Mouse (Mus musculus) forebrain, embryonic 15.5 days (tissue): Measurements from ENCODE around the gene Fam173a. TPM values are rescaled to one million over a fixed set of nuclear protein-coding genes. Genes with fewer than 3 reads are reported as not detected.

Experiments
- ATAC-seq: fragments of 200-750 bp; cut with Nextera tagmentation; replicated peaks from 2 replicates; pipeline ENCODE4 v1.8.0; 2017; ENCODE audit warnings: mild to moderate bottlenecking, moderate TSS enrichment, moderate library complexity
- H3K27ac ChIP-seq: fragments of 300-500 bp; sonication (generic); replicated peaks from 2 replicates; pipeline ENCODE4 v1.5.1; 2015; ENCODE audit warnings: mild to moderate bottlenecking, inconsistent platforms
- H3K27me3 ChIP-seq: fragments of 300-500 bp; sonication (generic); 2 replicates; pipeline ENCODE4 v1.6.1; 2015; ENCODE audit warnings: inconsistent platforms
- H3K36me3 ChIP-seq: fragments of 300-500 bp; sonication (generic); 2 replicates; pipeline ENCODE4 v1.6.1; 2015; ENCODE audit warnings: mild to moderate bottlenecking, inconsistent platforms
- H3K4me1 ChIP-seq: fragments of 300-500 bp; sonication (generic); 2 replicates; pipeline ENCODE4 v1.6.1; 2015; ENCODE audit warnings: inconsistent platforms
- H3K4me2 ChIP-seq: fragments of 300-500 bp; sonication (generic); replicated peaks from 2 replicates; pipeline ENCODE4 v1.6.1; 2015; ENCODE audit warnings: mild to moderate bottlenecking, inconsistent platforms
- H3K4me3 ChIP-seq: fragments of 300-500 bp; sonication (generic); 2 replicates; pipeline ENCODE4 v1.5.1; 2015; ENCODE audit warnings: mild to moderate bottlenecking, inconsistent platforms
- H3K9ac ChIP-seq: fragments of 300-500 bp; sonication (generic); replicated peaks from 2 replicates; pipeline ENCODE4 v1.6.1; 2015; ENCODE audit warnings: mild to moderate bottlenecking, inconsistent platforms
- H3K9me3 ChIP-seq: fragments of 300-500 bp; sonication (generic); 2 replicates; pipeline ENCODE4 v1.6.1; 2016; ENCODE audit warnings: inconsistent platforms
- WGBS: fragments of 180-500 bp; shearing (Covaris S2); methylation state at CpG from one replicate; pipeline ENCODE4 v1.1.7; 2015; ENCODE audit warnings: mixed read lengths; 5-methylcytosine and 5-hydroxymethylcytosine counted together
- polyA plus RNA-seq: library from polyadenylated mRNA; unstranded; fragments of >200 nt; fragmentation: Nextera tagmentation; extraction: Ambion mirVana; gene quantifications from 2 replicates; pipeline ENCODE4 v1.2.1, GENCODE M21; 2015

Gene Fam173a
- polyA plus RNA-seq, 1 experiment from 2014 or later = 71.4 TPM

DNA sequence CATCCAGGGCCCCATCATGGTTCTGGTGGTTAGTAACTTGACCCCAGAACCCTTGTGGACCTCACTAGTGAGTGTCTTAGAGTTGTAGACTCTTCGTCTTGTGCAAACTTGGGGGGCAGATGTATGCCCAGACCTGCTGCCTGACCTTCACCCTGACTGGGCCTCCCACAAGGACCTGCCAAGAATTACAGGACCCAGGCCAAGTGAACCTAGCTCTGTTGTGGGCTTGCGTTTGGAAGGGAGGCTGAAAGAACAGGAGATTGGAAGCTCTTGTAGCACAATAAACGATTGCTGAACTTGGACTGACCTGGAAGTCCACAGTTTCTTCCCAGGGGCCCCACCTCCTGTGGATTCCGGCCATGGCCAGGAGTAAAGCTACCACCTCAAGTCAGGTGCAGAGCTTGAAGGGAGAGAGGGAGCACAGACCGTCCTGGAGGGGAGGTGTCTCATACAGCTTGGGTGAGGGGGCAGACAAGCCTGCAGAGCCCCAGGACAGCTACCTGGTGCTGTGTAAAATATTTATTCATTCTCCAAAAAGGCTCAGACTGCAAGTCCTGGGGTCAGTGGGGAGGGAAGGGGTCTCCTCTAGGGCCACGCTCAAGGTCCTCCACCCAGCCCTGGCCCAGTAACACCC is 41.4 kb upstream of the Fam173a start:
- Histone ChIP-seq H3K4me1 (peaks cover 81% of the 10 kb centered on the region), H3K36me3 (peaks cover 25% of the 10 kb centered on the region), H3K27ac (peak overlapping the region; percentile 93), H3K4me2 (peak overlapping the region; percentile 87), H3K9ac (peak overlapping the region; percentile 68), H3K9me3 (no peaks in the 10 kb centered on the region), H3K27me3 (no peaks in the 10 kb centered on the region), H3K4me3 (peak overlapping the region; percentile 55)
- no peak for ATAC-seq
- WGBS = 53% methylated on average over 6 of the region's 6 CpGs

DNA sequence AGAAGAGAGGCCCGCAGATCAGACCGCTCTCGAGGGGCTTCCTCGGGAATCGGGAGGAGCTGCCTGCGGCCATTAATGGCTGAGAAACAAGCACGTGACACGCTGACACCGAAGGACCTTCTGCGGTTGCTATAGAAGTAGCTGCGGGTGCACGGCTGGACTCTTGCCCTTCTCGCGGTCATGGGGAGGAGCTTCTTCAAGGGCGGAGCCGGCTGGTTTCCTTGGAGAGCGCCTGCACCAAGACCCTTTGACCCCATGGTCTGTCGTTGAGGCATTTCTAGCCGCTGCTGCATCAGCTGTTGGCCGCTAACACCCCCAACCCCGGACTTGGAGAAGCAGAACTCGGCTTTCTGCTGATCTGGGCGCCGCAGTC is 40.6 kb upstream of the Fam173a start, which contains the start of gene Stub1:
Stub1 (minus strand) TSS at position 114 of the 373 bp plus-strand sequence.
- H3K27me3 ChIP-seq = no peaks in the 10 kb centered on the region
- peak within 1 kb of the TSS; percentile 93 for H3K27ac ChIP-seq
- under 1% methylated on average over 24 of the region's 24 CpGs for WGBS
- peaks cover 84% of the 10 kb centered on the region for H3K4me1 ChIP-seq
- peak within 1 kb of the TSS; percentile 87 for H3K4me2 ChIP-seq
- peaks cover 20% of the 10 kb centered on the region for H3K36me3 ChIP-seq
- peak within 1 kb of the TSS; percentile 68 for H3K9ac ChIP-seq
- H3K4me3 ChIP-seq = peak within 1 kb of the TSS; percentile 55
- H3K9me3 ChIP-seq = no peaks in the 10 kb centered on the region
- no peak; the same call in 1 of the 2 replicates for ATAC-seq

DNA sequence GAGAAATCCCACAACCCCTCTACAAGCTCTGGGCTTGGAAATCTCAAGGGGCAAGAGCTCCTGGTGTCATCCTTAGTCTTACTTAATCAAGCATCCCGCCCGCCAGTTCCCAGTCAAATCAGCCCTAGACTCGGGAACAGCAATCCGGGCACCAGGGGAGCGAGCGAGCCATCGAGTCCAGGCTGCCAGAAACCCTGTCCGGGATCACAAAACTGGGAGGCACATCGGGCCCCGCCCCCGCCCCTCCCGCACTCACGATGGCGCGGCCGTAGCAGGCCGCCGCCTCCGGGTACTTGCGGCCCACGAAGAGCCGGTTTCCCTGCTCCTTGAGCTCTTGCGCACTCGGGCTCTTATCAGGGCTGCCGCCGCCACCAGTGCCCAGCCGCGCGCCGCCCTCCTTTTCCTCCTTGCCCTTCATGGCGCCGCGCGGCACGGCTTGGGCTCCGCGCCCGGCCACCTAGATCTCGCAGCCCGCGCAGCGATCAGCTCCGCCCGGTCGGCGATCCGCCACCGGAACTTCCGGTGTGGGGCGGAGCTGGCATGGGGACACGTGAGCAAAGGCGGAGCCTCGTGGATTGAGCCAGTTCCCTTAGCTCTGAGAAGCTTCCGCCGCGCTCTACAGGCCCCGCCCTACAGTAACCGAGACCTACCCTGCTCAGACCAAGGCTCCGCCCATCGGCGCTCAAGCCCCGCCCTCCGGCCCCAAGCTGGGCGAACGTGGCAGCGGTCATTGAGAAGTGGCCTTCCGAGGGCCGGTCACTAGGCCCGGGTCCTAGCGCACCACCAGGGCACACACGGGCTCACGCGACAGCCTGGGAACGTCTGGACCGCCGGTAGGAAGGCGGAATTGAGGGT is 40.0 kb upstream of the Fam173a start:
- H3K4me3 ChIP-seq = peak overlapping the region; percentile 55
- peaks cover 22% of the 10 kb centered on the region for H3K36me3 ChIP-seq
- H3K27ac ChIP-seq = peak overlapping the region; percentile 93
- WGBS = 0% methylated on average over 75 of the region's 77 CpGs
- peak; percentile 90 for ATAC-seq
- peak overlapping the region; percentile 87 for H3K4me2 ChIP-seq
- peak overlapping the region; percentile 68 for H3K9ac ChIP-seq
- no peaks in the 10 kb centered on the region for H3K27me3 ChIP-seq
- H3K9me3 ChIP-seq = no peaks in the 10 kb centered on the region
- H3K4me1 ChIP-seq = peaks cover 84% of the 10 kb centered on the region

DNA sequence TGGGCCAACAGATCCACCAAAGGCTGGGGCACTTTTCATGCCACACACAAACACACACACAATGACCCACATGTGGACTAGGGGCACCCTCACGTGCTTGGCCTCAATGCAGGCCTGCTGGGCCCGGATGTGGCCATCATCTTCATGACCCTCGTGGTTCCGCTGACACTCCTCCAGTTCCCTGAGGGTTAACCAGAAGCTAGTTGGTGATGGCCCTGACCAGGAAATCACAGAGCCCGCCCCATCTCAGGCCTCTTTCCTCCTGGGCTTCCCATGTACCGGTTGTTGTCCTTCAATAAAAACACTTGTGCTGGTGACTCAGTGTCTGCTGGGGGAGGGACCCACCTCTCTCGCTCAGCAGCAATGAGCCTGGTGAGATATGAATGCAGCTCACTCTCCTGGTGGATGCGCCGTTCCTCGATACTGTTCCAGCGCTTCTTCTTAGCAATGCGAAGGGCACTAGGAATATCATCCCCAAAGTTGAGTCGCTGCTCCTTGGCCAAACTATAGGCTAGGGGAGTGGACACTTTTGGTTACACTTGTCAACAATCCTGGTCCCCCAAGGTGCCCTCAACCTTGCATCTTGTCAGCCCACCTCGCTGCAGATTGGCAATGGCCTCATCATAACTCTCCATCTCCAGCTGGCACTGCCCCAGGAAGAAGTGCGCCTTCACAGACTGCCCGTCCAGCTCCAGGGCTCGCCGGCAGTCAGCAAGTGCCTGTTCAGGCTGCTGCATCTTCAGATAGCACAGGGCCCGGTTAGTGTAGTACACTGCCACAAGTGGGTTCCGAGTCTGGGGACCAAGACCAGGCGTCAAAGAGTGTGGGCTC is 39.0 kb upstream of the Fam173a start:
- Histone ChIP-seq H3K36me3 (peaks cover 27% of the 10 kb centered on the region), H3K27me3 (no peaks in the 10 kb centered on the region), H3K4me2 (peak overlapping the region; percentile 87), H3K9ac (peak overlapping the region; percentile 68), H3K4me3 (peak overlapping the region; percentile 55), H3K9me3 (no peaks in the 10 kb centered on the region), H3K4me1 (peaks cover 83% of the 10 kb centered on the region), H3K27ac (peak overlapping the region; percentile 93)
- no peak for ATAC-seq
- 59% methylated on average over 21 of the region's 21 CpGs for WGBS

DNA sequence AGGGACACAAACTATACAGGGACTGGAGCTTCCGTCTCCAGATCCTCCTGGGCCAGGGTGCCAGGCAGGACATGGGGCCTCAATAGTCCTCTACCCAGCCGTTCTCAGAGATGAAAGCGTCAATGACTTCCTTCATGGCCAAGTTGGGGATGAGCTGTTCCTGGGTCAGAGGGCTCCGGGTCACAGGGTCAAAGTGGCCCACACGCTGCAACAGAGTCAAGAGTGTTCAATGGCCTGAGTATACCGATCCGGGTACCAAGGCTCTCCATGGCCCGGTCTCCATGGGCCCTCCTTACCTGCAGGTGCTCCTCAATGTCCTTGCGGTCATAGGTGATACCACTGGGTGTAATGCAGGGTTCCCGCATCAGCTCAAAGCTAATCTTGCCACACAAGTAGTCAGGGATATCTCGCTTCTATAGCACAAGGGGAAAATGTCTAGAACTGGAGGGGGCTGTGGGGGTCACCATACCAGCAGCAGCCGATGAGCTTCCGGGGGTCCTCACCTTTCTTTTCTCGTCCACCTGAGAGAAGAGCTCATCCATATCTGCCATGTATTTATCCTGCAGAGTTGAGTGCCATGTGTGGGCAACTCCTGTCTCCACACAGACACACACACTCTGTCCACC is 38.2 kb upstream of the Fam173a start:
- WGBS = 85% methylated on average over 14 of the region's 14 CpGs
- Histone ChIP-seq H3K4me3 (peak overlapping the region; percentile 55), H3K4me1 (peaks cover 81% of the 10 kb centered on the region), H3K27ac (no peak overlapping the region), H3K36me3 (peaks cover 32% of the 10 kb centered on the region), H3K9me3 (no peaks in the 10 kb centered on the region), H3K27me3 (no peaks in the 10 kb centered on the region), H3K4me2 (peak overlapping the region; percentile 87), H3K9ac (0 out of 2 replicates have a peak overlapping the region, but pooled peaks have one; percentile 68)
- ATAC-seq = no peak

DNA sequence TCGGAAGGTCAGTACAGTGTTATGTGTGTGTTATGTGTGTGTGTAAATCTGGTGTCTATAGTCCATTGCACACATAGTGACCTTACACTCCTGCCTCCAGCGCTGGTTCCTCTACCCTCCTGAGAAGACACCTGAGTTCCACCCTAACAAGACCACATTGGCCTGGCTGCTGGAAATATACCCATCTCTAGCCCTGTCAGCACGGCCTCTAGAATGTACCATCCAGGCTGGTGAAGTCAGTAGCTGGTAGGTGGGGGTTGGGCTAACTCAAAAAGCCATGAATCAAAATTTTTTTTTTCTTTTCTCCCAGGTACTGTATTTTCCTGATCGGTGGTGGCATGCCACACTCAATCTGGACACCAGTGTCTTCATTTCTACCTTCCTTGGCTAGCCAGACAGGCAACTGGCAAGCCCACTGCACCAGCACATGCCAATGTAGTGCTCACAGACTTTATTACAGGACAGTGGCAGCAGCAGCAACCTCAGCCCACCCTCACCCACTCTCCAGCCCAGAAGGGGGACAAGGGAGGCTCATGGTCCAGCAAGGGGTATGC is 37.6 kb upstream of the Fam173a start:
- H3K4me2 ChIP-seq = peak overlapping the region; percentile 79
- H3K36me3 ChIP-seq = peaks cover 32% of the 10 kb centered on the region
- no peaks in the 10 kb centered on the region for H3K27me3 ChIP-seq
- no peak overlapping the region for H3K9ac ChIP-seq
- 83% methylated on average over 4 of the region's 4 CpGs for WGBS
- H3K27ac ChIP-seq = no peak overlapping the region
- ATAC-seq = no peak
- H3K9me3 ChIP-seq = no peaks in the 10 kb centered on the region
- H3K4me1 ChIP-seq = peaks cover 79% of the 10 kb centered on the region
- H3K4me3 ChIP-seq = peak overlapping the region; percentile 60

DNA sequence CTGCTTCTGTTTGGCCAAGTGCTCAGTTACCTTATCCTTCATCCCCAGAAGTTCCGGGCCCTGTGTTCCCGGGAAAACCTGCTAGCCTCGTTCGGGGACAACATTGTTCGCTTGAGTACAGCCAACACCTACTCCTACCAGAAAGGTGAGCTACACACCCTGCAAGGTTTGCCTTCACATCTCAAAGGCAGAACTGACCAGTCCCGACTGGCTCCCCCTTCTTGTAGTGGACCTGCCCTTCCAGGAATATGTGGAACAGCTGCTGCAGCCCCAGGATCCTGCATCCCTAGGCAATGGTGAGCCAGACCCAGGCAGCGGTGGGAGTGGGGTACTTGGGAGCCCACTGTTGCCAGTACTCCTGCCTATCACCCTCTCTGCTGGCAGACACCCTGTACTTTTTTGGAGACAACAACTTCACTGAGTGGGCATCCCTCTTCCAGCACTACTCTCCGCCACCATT is 36.9 kb upstream of the Fam173a start:
- ATAC-seq = no peak
- H3K4me3 ChIP-seq = peak overlapping the region; percentile 60
- H3K9me3 ChIP-seq = no peaks in the 10 kb centered on the region
- WGBS = 47% methylated on average over 8 of the region's 8 CpGs
- no peaks in the 10 kb centered on the region for H3K27me3 ChIP-seq
- peaks cover 32% of the 10 kb centered on the region for H3K36me3 ChIP-seq
- H3K4me2 ChIP-seq = peak overlapping the region; percentile 79
- peaks cover 79% of the 10 kb centered on the region for H3K4me1 ChIP-seq
- peak overlapping the region; percentile 75 for H3K9ac ChIP-seq
- H3K27ac ChIP-seq = peak overlapping the region; percentile 93

DNA sequence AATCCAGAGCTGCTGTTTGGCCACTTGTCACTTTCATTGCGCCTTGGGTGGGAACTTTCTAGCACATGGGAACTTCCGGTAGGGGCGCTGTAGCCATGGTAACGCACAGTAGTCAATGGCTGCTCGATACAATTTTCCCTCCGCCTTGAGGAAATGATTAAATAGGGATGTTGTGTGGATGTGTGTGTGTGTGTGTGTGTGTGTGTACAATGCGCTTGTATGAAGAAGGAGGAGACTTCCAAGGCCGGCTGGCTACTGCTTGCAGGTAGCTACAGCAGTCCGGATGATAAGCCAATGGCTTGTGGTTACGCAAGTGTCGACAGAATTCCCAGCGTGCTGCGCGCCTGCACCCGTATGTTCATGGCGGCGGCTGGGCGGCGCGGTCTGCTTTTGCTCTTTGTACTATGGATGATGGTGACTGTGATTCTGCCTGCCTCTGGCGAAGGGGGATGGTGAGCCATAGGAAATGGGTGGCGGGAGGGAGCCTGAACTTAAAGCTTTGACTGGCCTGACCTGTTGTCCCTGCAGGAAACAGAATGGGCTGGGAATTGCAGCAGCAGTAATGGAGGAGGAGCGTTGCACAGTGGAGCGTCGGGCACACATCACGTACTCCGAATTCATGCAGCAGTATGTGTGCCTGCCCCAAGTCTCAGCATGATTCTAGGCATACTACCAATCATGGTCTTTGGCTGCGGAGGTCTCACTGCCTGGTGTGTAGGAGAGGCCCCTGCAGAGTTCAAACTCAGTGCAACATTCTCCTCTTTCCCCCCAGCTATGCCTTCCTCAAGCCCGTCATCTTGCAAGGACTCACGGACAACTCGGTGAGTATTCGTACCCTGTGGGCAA is 36.2 kb upstream of the Fam173a start, which contains the start of gene Jmjd8:
Jmjd8 (plus strand) TSS at position 156 of the 846 bp plus-strand sequence.
- Histone ChIP-seq H3K36me3 (peaks cover 32% of the 10 kb centered on the region), H3K27ac (peak within 1 kb of the TSS; percentile 93), H3K27me3 (no peaks in the 10 kb centered on the region), H3K4me2 (peak within 1 kb of the TSS; percentile 79), H3K4me3 (peak within 1 kb of the TSS; percentile 60), H3K9me3 (no peaks in the 10 kb centered on the region), H3K9ac (peak within 1 kb of the TSS; percentile 75), H3K4me1 (peaks cover 79% of the 10 kb centered on the region)
- ATAC-seq = peak; percentile 62
- 2% methylated on average over 32 of the region's 32 CpGs for WGBS

DNA sequence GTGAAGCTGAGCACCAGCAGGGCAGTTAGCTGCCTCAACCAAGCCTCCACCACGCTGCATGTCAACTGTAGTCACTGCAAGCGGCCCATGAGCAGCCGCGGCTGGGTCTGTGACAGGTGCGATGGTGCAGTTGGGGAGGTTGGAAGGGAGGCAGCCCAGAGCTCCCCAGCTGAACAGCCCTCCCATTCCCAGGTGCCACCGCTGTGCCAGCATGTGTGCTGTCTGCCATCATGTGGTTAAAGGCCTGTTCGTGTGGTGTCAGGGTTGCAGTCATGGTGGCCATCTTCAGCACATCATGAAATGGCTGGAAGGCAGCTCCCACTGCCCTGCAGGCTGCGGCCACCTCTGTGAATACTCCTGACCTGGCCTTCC is 35.5 kb upstream of the Fam173a start:
- peak overlapping the region; percentile 79 for H3K4me2 ChIP-seq
- H3K36me3 ChIP-seq = peaks cover 32% of the 10 kb centered on the region
- peak; percentile 0; the same call in 1 of the 2 replicates for ATAC-seq
- 0 out of 2 replicates have a peak overlapping the region, but pooled peaks have one; percentile 75 for H3K9ac ChIP-seq
- peak overlapping the region; percentile 93 for H3K27ac ChIP-seq
- H3K9me3 ChIP-seq = no peaks in the 10 kb centered on the region
- peak overlapping the region; percentile 60 for H3K4me3 ChIP-seq
- no peaks in the 10 kb centered on the region for H3K27me3 ChIP-seq
- WGBS = 82% methylated on average over 8 of the region's 8 CpGs
- peaks cover 75% of the 10 kb centered on the region for H3K4me1 ChIP-seq

DNA sequence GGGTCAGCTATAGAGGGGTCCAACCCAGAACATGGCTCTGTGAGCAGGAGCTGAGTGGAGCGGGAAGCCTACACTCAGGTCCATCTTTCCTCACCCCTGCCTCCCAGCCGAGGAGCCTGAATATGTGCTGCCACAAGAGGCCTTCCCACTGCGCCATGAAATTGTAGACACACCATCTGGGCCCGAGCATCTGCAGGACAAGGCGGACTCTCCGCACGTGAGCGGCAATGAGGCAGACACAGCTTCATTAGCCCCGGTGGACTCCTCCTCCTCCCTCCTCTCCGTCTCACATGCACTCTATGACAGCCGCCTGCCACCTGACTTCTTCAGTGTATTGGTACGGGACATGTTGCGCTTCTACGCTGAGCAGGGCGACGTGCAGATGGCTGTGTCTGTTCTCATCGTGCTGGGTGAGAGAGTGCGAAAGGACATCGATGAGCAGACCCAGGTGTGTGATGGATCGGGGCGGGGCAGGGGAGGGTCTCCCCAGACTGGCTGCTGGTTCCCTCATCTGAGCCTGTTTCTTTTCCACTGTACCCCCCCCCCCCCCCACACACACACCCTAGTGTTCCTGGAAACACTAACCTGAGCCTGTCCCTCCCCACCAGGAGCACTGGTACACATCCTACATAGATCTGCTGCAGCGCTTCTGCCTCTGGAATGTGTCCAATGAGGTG is 35.0 kb upstream of the Fam173a start:
- Histone ChIP-seq H3K9me3 (no peaks in the 10 kb centered on the region), H3K9ac (no peak overlapping the region), H3K36me3 (peaks cover 32% of the 10 kb centered on the region), H3K4me3 (no peak overlapping the region), H3K27me3 (no peaks in the 10 kb centered on the region), H3K4me1 (peaks cover 78% of the 10 kb centered on the region), H3K27ac (no peak overlapping the region), H3K4me2 (peak overlapping the region; percentile 79; the same call in 1 of the 2 replicates)
- ATAC-seq = no peak
- 94% methylated on average over 22 of the region's 22 CpGs for WGBS
